Mouse (Mus musculus) lung, embryonic 14.5 days (tissue): Measurements from ENCODE around the gene Chad. TPM values are rescaled to one million over a fixed set of nuclear protein-coding genes. Genes with fewer than 3 reads are reported as not detected.

Source experiments
- ATAC-seq: fragments of 200-750 bp; cut with Nextera tagmentation; 2 replicates; pipeline ENCODE4 v1.8.0; 2017; ENCODE audit warnings: mild to moderate bottlenecking, moderate TSS enrichment, moderate library complexity; ENCODE audit not compliant: insufficient read depth
- DNase-seq: peaks from one replicate; pipeline ENCODE4 v3.0.0-alpha.2; 2015
- H3K27ac ChIP-seq: fragments of 300-500 bp; sonication (generic); 2 replicates; pipeline ENCODE4 v1.5.1; 2014; ENCODE audit warnings: low read depth, mild to moderate bottlenecking, moderate library complexity
- H3K27me3 ChIP-seq: fragments of 300-500 bp; sonication (generic); 2 replicates; pipeline ENCODE4 v1.6.1; 2014; ENCODE audit warnings: low read length, control low read depth; ENCODE audit not compliant: insufficient read depth
- H3K36me3 ChIP-seq: fragments of 300-500 bp; sonication (generic); 2 replicates; pipeline ENCODE4 v1.6.1; 2014; ENCODE audit warnings: control low read depth; ENCODE audit not compliant: insufficient read depth
- H3K4me1 ChIP-seq: fragments of 300-500 bp; sonication (generic); 2 replicates; pipeline ENCODE4 v1.6.1; 2014; ENCODE audit warnings: antibody characterized with exemption, control low read depth; ENCODE audit not compliant: insufficient read depth
- H3K4me2 ChIP-seq: fragments of 300-500 bp; sonication (generic); 2 replicates; pipeline ENCODE4 v1.6.1; 2014; ENCODE audit warnings: mild to moderate bottlenecking
- H3K4me3 ChIP-seq: fragments of 300-500 bp; sonication (generic); 2 replicates; pipeline ENCODE4 v1.5.1; 2014; ENCODE audit warnings: low read depth, low read length
- H3K9ac ChIP-seq: fragments of 300-500 bp; sonication (generic); 2 replicates; pipeline ENCODE4 v1.6.1; 2014
- H3K9me3 ChIP-seq: fragments of 300-500 bp; sonication (generic); 2 replicates; pipeline ENCODE4 v1.6.1; 2016; ENCODE audit warnings: low read depth, low read length, control low read depth
- CTCF ChIP-seq: IDR thresholded peaks from 2 replicates; pipeline ENCODE4 v1.5.1; 2016; ENCODE audit warnings: antibody characterized with exemption, low read depth
- WGBS: fragments of 180-500 bp; shearing (Covaris S2); extraction: QIAGEN DNeasy Blood & Tissue Kit; methylation state at CpG from one replicate; pipeline ENCODE4 v1.1.7; 2014; 5-methylcytosine and 5-hydroxymethylcytosine counted together
- polyA plus RNA-seq: library from polyadenylated mRNA; unstranded; fragments of >200 nt; fragmentation: Nextera tagmentation; extraction: Ambion mirVana; gene quantifications from 2 replicates; pipeline ENCODE4 v1.2.1, GENCODE M21; 2014

Chad gene
- polyA plus RNA-seq, 1 experiment from 2014 or later: 1.6 TPM

DNA sequence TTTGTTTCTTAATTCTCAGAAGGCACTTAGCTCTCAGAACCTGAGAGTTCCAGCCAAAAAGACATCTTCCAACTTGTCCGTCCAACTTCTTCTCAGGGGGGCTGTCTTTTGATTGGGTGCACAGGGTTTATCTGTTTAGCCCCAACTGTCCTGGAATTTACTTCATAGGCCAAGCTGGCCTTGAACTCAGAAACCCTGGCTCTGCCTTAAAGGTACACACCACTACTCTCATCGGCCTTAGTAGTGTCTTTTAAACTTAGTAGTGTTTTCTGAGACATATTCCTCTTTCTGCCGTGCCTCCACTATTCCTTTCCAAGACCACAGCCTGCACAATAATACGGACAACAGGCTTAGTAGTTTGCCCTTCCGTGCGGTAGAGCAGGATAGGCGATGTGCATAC, 35.6 kb downstream of the Chad start:
- H3K4me1 ChIP-seq: peaks cover 4% of the 10 kb centered on the region; the same call in 1 of the 2 replicates
- H3K9me3 ChIP-seq: no peaks in the 10 kb centered on the region
- no peak for DNase-seq
- no peak overlapping the region for H3K9ac ChIP-seq
- no peaks in the 10 kb centered on the region for H3K36me3 ChIP-seq
- H3K4me3 ChIP-seq: peak overlapping the region; percentile 58; the same call in 1 of the 2 replicates
- no peak for TF ChIP-seq CTCF
- H3K27ac ChIP-seq: no peak overlapping the region
- WGBS: 90% methylated on average over 7 of the region's 7 CpGs
- no peak for ATAC-seq
- peak overlapping the region; percentile 80 for H3K4me2 ChIP-seq
- H3K27me3 ChIP-seq: no peaks in the 10 kb centered on the region

DNA sequence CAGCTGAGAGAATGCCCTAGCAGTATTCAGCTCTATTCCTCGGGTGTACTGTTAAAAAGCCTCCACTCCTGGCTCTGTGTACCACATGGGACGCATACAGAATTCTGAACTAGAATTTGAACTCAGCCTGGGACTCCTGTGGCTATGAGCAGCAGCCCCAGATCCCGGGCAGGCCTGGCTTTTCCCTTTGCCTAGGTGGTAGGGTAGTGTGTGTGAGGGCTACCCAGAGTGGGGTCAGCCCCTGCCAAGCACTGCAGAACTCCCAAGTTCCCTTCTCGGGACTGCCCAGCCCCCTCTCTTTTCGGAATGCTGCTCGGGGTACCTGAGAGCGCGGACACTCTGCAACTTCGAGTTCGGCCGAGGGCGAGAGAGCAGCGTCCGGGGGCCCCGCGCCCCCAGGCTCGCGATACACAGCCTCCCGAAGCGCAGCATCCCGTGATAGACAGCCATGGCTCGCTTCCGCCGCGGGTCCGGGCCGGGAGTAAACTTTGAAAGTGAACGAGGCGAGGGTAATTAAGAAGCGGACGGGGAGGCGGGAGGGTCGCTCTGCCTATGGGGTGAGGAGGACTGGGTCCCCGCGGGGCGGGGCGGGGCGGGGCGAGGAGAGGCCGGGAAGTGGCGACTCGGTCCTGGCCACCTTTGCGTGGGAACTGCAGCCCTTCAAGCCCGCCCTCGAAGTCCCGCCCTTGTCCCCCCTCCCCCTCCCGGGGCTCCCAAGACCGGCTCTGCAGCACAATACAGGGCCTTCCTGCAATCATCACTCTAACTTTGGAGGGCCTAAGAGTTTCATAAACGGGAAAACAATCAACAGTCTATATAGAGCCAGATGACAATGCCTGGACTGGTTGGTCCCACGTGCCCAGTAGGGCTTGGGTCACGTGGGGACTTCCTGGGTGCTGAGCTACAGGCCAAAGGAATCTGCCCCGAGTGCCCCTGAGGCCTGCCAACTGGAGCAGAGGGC, 36.8 kb downstream of the Chad start, which contains the start of gene Acsf2:
Acsf2 (minus strand) TSS at position 551 of the 961 bp plus-strand sequence.
- peak; percentile 93 for ATAC-seq
- Histone ChIP-seq H3K27ac (peak within 1 kb of the TSS; percentile 72), H3K27me3 (no peaks in the 10 kb centered on the region), H3K4me3 (peak within 1 kb of the TSS; percentile 58), H3K9me3 (no peaks in the 10 kb centered on the region), H3K4me1 (peaks cover 4% of the 10 kb centered on the region; the same call in 1 of the 2 replicates), H3K36me3 (no peaks in the 10 kb centered on the region), H3K4me2 (peak within 1 kb of the TSS; percentile 80), H3K9ac (peak within 1 kb of the TSS; percentile 65)
- TF ChIP-seq CTCF: no peak
- under 1% methylated on average over 52 of the region's 52 CpGs for WGBS
- DNase-seq: peak; percentile 89

DNA sequence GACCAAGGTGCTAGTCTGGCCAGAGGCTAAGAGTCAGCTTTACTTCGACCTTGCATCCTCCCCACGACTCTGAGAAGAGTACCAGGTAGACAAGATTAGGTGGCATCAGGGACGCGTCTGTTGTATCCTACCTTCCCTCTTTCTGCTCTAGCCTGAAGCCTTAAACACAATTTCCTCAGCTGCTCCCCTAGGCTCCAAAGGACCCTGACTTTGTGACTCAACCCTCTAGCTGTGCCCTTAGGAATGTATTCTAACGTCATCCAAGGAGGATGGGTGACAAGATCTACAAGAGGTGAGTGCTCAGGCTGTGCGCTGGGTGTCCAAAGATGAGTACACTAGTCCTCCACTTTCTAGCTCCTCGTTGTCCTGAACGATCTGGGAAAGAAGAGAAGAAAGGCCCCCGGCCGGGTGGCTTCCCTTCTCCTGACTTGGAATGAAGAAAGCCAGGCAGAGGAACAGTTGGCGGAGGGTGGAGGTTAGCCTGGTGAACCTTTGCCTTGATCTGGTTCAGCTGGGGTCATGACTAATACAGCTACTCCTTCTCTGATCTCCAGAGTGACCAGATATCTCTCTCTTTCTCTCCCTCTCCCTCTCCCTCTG, 37.6 kb downstream of the Chad start:
- Histone ChIP-seq H3K9me3 (no peaks in the 10 kb centered on the region), H3K27ac (peak overlapping the region; percentile 72), H3K9ac (peak overlapping the region; percentile 65), H3K4me3 (peak overlapping the region; percentile 58), H3K4me1 (peaks cover 4% of the 10 kb centered on the region; the same call in 1 of the 2 replicates), H3K36me3 (no peaks in the 10 kb centered on the region), H3K27me3 (no peaks in the 10 kb centered on the region), H3K4me2 (peak overlapping the region; percentile 80)
- no peak for ATAC-seq
- TF ChIP-seq CTCF: no peak
- WGBS: 62% methylated on average over 11 of the region's 11 CpGs
- DNase-seq: no peak

DNA sequence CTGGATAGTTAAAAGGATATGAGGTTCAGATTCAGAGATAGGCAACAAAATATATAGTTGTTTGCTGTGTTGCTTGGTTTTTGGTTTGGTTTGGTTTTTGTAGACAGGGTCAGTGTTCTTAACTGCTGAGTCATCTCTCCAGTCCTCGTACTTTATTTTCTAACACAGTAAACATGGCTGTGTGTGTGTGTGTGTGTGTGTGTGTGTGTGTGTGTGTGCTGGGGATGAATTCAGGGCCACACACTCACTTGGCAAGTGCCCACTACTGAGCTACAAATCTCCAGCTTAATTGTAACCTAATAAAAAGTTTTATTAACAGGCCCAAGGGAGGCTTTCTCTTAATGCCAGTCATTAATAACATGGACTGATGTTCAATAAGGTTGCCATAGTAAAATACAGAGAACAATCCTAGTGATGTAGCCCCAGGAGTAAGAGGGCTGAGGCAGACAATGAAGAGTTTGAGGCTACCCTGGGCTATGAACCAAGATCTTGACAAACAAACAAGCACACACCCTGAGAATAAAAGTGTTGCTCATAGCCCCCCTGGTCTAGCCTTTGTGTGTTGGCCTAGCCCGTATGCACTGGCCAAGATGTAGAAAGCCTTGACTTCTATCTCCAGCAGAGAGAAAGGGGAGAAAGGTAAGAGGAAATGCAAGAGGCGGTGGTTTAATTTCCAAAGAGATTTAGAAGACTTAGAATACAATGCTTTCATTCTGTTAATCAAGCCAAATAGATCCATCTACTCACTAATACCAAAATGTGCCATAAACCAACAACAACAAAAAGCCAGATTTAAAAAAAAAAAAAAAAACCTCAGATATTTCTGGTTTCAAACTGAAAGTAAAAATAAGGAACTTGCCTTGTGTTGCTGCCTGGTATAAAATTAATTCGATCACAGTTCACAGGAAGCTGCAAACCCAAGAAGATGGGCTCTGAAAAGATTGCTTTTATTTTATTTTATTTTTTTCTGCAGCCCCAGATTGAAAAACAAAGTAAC, 46.2 kb downstream of the Chad start:
- H3K4me2 ChIP-seq: no peak overlapping the region
- no peaks in the 10 kb centered on the region for H3K27me3 ChIP-seq
- no peak overlapping the region for H3K4me3 ChIP-seq
- ATAC-seq (no peak), DNase-seq (no peak)
- 64% methylated on average over 4 of the region's 4 CpGs for WGBS
- no peak overlapping the region for H3K9ac ChIP-seq
- no peak overlapping the region for H3K27ac ChIP-seq
- H3K4me1 ChIP-seq: no peaks in the 10 kb centered on the region
- H3K36me3 ChIP-seq: no peaks in the 10 kb centered on the region
- no peak for TF ChIP-seq CTCF
- no peaks in the 10 kb centered on the region for H3K9me3 ChIP-seq

DNA sequence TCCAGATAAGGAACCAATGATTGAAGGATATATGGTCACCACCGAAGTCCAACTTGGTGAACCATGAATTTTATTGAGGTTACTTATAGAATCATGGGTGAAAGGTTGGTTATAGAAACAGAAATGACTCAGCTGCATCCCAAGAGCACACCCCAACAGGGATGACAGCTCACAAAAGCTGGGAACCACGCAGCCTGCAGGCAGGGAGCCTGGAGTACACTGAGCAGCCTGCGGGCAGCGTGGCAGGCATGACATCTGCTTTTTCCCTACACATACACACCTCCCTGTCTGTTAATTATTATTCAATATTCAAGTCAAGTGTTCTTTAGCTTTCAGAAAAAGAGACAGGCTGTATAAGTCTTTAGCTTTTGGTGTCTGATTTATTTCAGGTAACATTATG, 49.8 kb downstream of the Chad start:
- H3K4me2 ChIP-seq: no peak overlapping the region
- TF ChIP-seq CTCF: no peak
- H3K27ac ChIP-seq: no peak overlapping the region
- no peaks in the 10 kb centered on the region for H3K36me3 ChIP-seq
- H3K4me3 ChIP-seq: no peak overlapping the region
- H3K4me1 ChIP-seq: no peaks in the 10 kb centered on the region
- no peaks in the 10 kb centered on the region for H3K27me3 ChIP-seq
- no peak overlapping the region for H3K9ac ChIP-seq
- ATAC-seq: no peak
- WGBS: 67% methylated on average over 4 of the region's 4 CpGs
- DNase-seq: no peak
- no peaks in the 10 kb centered on the region for H3K9me3 ChIP-seq

DNA sequence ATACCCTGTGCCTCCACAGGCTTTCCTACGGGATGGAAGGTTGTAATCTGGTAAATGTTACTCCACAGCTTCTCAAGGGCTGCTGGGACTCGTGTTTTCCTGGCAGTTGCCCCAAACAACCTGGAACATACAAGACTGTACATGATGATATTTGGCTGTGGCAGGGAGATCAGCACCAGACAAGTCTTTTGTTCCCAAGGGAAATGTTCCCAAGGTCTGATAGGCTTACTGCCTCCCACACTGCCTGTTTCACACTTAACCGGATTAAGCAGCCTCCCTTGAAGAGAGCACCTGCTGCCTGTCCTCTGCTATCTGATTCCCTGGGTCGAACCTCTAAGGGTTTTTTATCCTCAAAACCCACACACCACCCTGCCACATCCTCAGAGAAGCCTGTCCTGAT, 50.6 kb downstream of the Chad start:
- Histone ChIP-seq H3K27ac (no peak overlapping the region), H3K36me3 (no peaks in the 10 kb centered on the region), H3K9ac (no peak overlapping the region), H3K4me3 (no peak overlapping the region), H3K4me1 (no peaks in the 10 kb centered on the region), H3K9me3 (no peaks in the 10 kb centered on the region), H3K27me3 (no peaks in the 10 kb centered on the region), H3K4me2 (no peak overlapping the region)
- DNase-seq (no peak), ATAC-seq (no peak)
- no peak for TF ChIP-seq CTCF
- WGBS: 27% methylated on average over 4 of the region's 4 CpGs
